Mouse (Mus musculus) forebrain, postnatal 0 days (tissue): ENCODE results near the gene Ifnk. TPM values are rescaled to one million over a fixed set of nuclear protein-coding genes. Genes with fewer than 3 reads are reported as not detected.

Source experiments
- ATAC-seq: fragments of 200-750 bp; cut with Nextera tagmentation; 2 replicates; pipeline ENCODE4 v1.8.0; 2017; ENCODE audit warnings: mild to moderate bottlenecking, moderate library complexity
- DNase-seq: peaks from one replicate; pipeline ENCODE4 v3.0.0-alpha.2; 2015
- H3K27ac ChIP-seq: fragments of 300-500 bp; sonication (generic); 2 replicates; pipeline ENCODE4 v1.5.1; 2014; ENCODE audit warnings: low read depth, mild to moderate bottlenecking, antibody characterized with exemption, low read length, moderate library complexity, mixed read lengths
- H3K27me3 ChIP-seq: fragments of 300-500 bp; sonication (generic); 2 replicates; pipeline ENCODE4 v1.6.1; 2014; ENCODE audit warnings: mild to moderate bottlenecking, low read length, mixed read lengths; ENCODE audit not compliant: insufficient read depth
- H3K36me3 ChIP-seq: fragments of 300-500 bp; sonication (generic); 2 replicates; pipeline ENCODE4 v1.6.1; 2014; ENCODE audit warnings: mild to moderate bottlenecking, moderate library complexity; ENCODE audit not compliant: insufficient read depth
- H3K4me1 ChIP-seq: fragments of 300-500 bp; sonication (generic); 2 replicates; pipeline ENCODE4 v1.6.1; 2014; ENCODE audit warnings: antibody characterized with exemption; ENCODE audit not compliant: insufficient read depth
- H3K4me2 ChIP-seq: fragments of 300-500 bp; sonication (generic); 2 replicates; pipeline ENCODE4 v1.6.1; 2014; ENCODE audit warnings: low read depth, mild to moderate bottlenecking, moderate library complexity
- H3K4me3 ChIP-seq: fragments of 300-500 bp; sonication (generic); 2 replicates; pipeline ENCODE4 v1.5.1; 2014; ENCODE audit warnings: low read depth, low read length, mixed read lengths
- H3K9ac ChIP-seq: fragments of 300-500 bp; sonication (generic); 2 replicates; pipeline ENCODE4 v1.6.1; 2014; ENCODE audit warnings: mild to moderate bottlenecking
- H3K9me3 ChIP-seq: fragments of 300-500 bp; sonication (generic); 2 replicates; pipeline ENCODE4 v1.6.1; 2016; ENCODE audit warnings: low read length
- CTCF ChIP-seq: sonication (generic); IDR thresholded peaks from 2 replicates; pipeline ENCODE4 v1.5.1; 2016; ENCODE audit warnings: antibody characterized with exemption, control low read depth, low read depth
- WGBS: fragments of 180-500 bp; shearing (Covaris S2); extraction: QIAGEN DNeasy Blood & Tissue Kit; methylation state at CpG from one replicate; pipeline ENCODE4 v1.1.7; 2014; 5-methylcytosine and 5-hydroxymethylcytosine counted together
- polyA plus RNA-seq: library from polyadenylated mRNA; unstranded; fragments of >200 nt; fragmentation: Nextera tagmentation; extraction: Ambion mirVana; gene quantifications from 2 replicates; pipeline ENCODE4 v1.2.1, GENCODE M21; 2015
- total RNA-seq: library from RNA; depleted of rRNA; stranded (reverse); fragments of >200 nt; gene quantifications from 2 replicates; pipeline ENCODE4 v1.2.3, GENCODE M21; 2014

Gene Ifnk
- total and polyA plus RNA-seq, 2 experiments from 2014 or later = not detected

- no peaks in the 10 kb centered on the region for H3K9me3 ChIP-seq
- H3K4me3 ChIP-seq = no peak overlapping the region
- ATAC-seq (no peak), DNase-seq (no peak)
- H3K9ac ChIP-seq = no peak overlapping the region
- no peak for TF ChIP-seq CTCF
- H3K27ac ChIP-seq = no peak overlapping the region
- WGBS = 86% methylated on average over 2 of the region's 2 CpGs
- no peaks in the 10 kb centered on the region for H3K27me3 ChIP-seq
- H3K36me3 ChIP-seq = no peaks in the 10 kb centered on the region
- no peaks in the 10 kb centered on the region for H3K4me1 ChIP-seq
- H3K4me2 ChIP-seq = no peak overlapping the region
Measured at GRCm38 (mm10) chr4:35165275-35165674, 13.4 kb downstream of the Ifnk start.

- Histone ChIP-seq H3K27me3 (no peaks in the 10 kb centered on the region), H3K9me3 (no peaks in the 10 kb centered on the region), H3K36me3 (no peaks in the 10 kb centered on the region), H3K9ac (no peak overlapping the region), H3K4me2 (no peak overlapping the region), H3K4me3 (no peak overlapping the region), H3K4me1 (no peaks in the 10 kb centered on the region), H3K27ac (no peak overlapping the region)
- DNase-seq = no peak
- no peak for ATAC-seq
- TF ChIP-seq CTCF = no peak
- WGBS = 89% methylated on average over 3 of the region's 3 CpGs
Measured at GRCm38 (mm10) chr4:35165947-35166346, 14.1 kb downstream of the Ifnk start.

- no peaks in the 10 kb centered on the region for H3K27me3 ChIP-seq
- H3K4me1 ChIP-seq = no peaks in the 10 kb centered on the region
- H3K9me3 ChIP-seq = no peaks in the 10 kb centered on the region
- ATAC-seq (no peak), DNase-seq (no peak)
- no peak for TF ChIP-seq CTCF
- no peak overlapping the region for H3K27ac ChIP-seq
- 85% methylated on average over 5 of the region's 5 CpGs for WGBS
- no peaks in the 10 kb centered on the region for H3K36me3 ChIP-seq
- no peak overlapping the region for H3K9ac ChIP-seq
- no peak overlapping the region for H3K4me3 ChIP-seq
- no peak overlapping the region for H3K4me2 ChIP-seq
Measured at GRCm38 (mm10) chr4:35167855-35168254, 16.0 kb downstream of the Ifnk start.

- Histone ChIP-seq H3K4me3 (no peak overlapping the region), H3K9me3 (no peaks in the 10 kb centered on the region), H3K4me1 (no peaks in the 10 kb centered on the region), H3K4me2 (no peak overlapping the region), H3K27me3 (no peaks in the 10 kb centered on the region), H3K9ac (no peak overlapping the region), H3K36me3 (no peaks in the 10 kb centered on the region), H3K27ac (no peak overlapping the region)
- DNase-seq (peak; percentile 50), ATAC-seq (no peak)
- TF ChIP-seq CTCF = no peak
- 40% methylated on average over 13 of the region's 13 CpGs for WGBS
Measured at GRCm38 (mm10) chr4:35169571-35170125, 17.8 kb downstream of the Ifnk start.

GRCm38 (mm10) chr4:35172471-35172870 is 20.6 kb downstream of the Ifnk start:
- no peak for TF ChIP-seq CTCF
- no peaks in the 10 kb centered on the region for H3K36me3 ChIP-seq

GRCm38 (mm10) chr4:35173551-35173950 is 21.7 kb downstream of the Ifnk start:
- 77% methylated on average over 1 of the region's 1 CpGs for WGBS
- no peak for TF ChIP-seq CTCF

More at GRCm38 (mm10) chr4:35172471-35172870, 20.6 kb downstream of the Ifnk start:
- no peak overlapping the region for H3K4me3 ChIP-seq
- no peak overlapping the region for H3K27ac ChIP-seq
- no peak for DNase-seq
- H3K4me2 ChIP-seq = no peak overlapping the region
- no peaks in the 10 kb centered on the region for H3K4me1 ChIP-seq
- no peaks in the 10 kb centered on the region for H3K27me3 ChIP-seq
- no peak for ATAC-seq
- no peaks in the 10 kb centered on the region for H3K9me3 ChIP-seq
- WGBS = 93% methylated on average over 2 of the region's 2 CpGs
- H3K9ac ChIP-seq = no peak overlapping the region

GRCm38 (mm10) chr4:35175566-35175965 is 23.7 kb downstream of the Ifnk start:
- Histone ChIP-seq H3K4me2 (no peak overlapping the region), H3K27me3 (no peaks in the 10 kb centered on the region), H3K27ac (no peak overlapping the region), H3K9ac (no peak overlapping the region), H3K36me3 (no peaks in the 10 kb centered on the region), H3K9me3 (no peaks in the 10 kb centered on the region), H3K4me1 (no peaks in the 10 kb centered on the region), H3K4me3 (no peak overlapping the region)
- DNase-seq (no peak), ATAC-seq (no peak)
- no peak for TF ChIP-seq CTCF
- WGBS = 94% methylated on average over 2 of the region's 2 CpGs

More at GRCm38 (mm10) chr4:35173551-35173950, 21.7 kb downstream of the Ifnk start:
- Histone ChIP-seq H3K4me1 (no peaks in the 10 kb centered on the region), H3K27me3 (no peaks in the 10 kb centered on the region), H3K4me3 (no peak overlapping the region), H3K9me3 (no peaks in the 10 kb centered on the region), H3K4me2 (no peak overlapping the region), H3K36me3 (no peaks in the 10 kb centered on the region), H3K27ac (no peak overlapping the region), H3K9ac (no peak overlapping the region)
- DNase-seq = no peak
- ATAC-seq = no peak
